Mouse (Mus musculus): ENCODE measurements around the gene Pou5f2. TPM values are rescaled to one million over a fixed set of nuclear protein-coding genes. Genes with fewer than 3 reads are reported as not detected.
A peak's percentile ranks its signal among the peaks of the same experiment; 100 is the strongest.

The Pou5f2 gene
- not detected for polyA plus RNA-seq (2021)

DNA sequence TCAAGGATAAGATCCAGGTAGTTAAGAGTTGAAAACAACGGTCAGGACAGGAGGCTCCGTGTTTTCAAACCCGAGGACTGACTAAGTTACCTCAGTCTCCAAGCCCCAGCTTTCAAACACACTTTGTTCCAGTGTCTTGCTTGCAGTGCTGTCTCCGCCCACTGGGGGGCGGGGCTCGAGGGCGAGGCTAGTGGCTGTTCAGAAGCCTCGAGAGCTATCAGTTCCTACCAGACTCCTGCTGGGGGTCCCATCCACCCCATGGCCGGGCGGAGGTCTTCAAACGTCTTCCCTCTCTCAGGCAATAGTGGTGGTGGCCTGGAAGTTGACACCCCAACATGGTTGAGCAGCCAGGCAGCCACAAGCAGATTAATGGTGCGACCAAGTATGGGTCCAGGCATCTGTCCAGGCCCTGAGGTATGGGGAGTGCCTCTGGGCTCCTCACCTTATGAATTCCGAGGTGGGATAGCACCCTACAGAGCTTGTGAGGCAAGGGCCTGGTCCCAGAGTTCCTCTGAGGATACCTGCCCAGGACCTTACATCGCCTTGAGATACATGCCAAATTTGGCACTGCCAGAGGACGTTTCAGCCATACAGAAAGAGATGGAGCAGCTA lies at the start of gene Pou5f2:
Pou5f2 (plus strand) TSS at position 220 of the 612 bp plus-strand sequence.
- DNase-seq (ENCODE audit: low read depth, low spot score) (no peak), ATAC-seq (no peak)
- ChIA-PET POLR2A (no interaction called here), CTCF (interaction anchor here (0.7 to 1.4 kb wide), 3 partner anchors 11 to 42 kb away, joined by 3 to 4 read pairs (median 3); no protein-coding TSS in a partner anchor)
- no peaks in the 10 kb centered on the region for H3K27me3 ChIP-seq
- in situ Hi-C loops (cut with MboI; ENCODE audit: low pct_unique_long_range_greater_than_20kb), result no loop called here
- no peak for TF ChIP-seq CTCF (IDR thresholded peaks at IDR 0.05)

DNA sequence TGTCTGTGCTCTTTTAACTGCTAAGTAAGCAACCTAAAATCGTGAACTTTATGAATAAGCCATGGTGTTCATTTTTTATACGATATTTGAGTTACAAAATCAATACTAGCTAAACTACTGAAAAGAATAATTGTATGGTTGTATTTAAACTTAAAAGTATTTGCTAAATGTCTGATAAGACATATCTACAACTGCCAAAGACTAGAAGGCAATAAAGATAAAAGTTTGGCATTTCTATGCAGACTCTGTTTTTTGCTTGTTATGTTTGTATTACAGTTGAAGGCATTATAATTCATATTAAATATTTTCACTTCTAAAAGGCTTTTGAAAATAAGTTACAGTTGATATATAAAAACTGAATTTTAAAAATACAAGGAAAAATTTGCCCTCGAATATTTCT lies 48.5 kb upstream of the Pou5f2 start:
- ChIA-PET CTCF (interaction anchor here (1.3 to 1.5 kb wide), 2 partner anchors 12 to 16 kb away, joined by 3 to 4 read pairs; no protein-coding TSS in a partner anchor), POLR2A (no interaction called here)
- ATAC-seq, result no peak
- no peak for DNase-seq (ENCODE audit: low read depth, low spot score)
- in situ Hi-C loops (cut with MboI; ENCODE audit: low pct_unique_long_range_greater_than_20kb), result no loop called here
- no peaks in the 10 kb centered on the region for H3K27me3 ChIP-seq
- no peak for TF ChIP-seq CTCF (IDR thresholded peaks at IDR 0.05)

DNA sequence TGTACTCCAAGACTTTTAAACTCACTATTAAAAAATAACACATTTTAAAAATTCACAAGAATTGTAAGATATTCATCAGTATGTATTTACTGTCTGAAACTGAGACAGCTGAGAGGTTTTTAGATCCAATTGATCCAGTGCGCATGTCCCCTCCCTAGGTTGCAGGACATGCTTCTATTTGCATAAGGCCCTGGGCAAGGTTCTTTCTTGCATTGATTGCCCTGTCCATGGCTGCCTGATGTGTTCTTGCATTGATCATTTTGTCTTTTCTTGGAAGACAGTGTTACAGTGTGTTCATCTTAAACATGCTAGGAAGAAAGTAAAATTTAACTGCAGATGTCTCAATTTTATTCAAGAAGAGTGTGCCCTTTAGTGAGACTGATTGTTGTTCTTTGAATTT lies 47.6 kb upstream of the Pou5f2 start:
- in situ Hi-C loops (cut with MboI; ENCODE audit: low pct_unique_long_range_greater_than_20kb), result no loop called here
- H3K27me3 ChIP-seq, result no peaks in the 10 kb centered on the region
- TF ChIP-seq CTCF (IDR thresholded peaks at IDR 0.05), result no peak
- DNase-seq (ENCODE audit: low read depth, low spot score), result no peak
- ATAC-seq, result no peak
- ChIA-PET CTCF (interaction anchor here (1.3 to 1.5 kb wide), 2 partner anchors 13 to 17 kb away, joined by 3 to 4 read pairs; no protein-coding TSS in a partner anchor), POLR2A (interaction anchor here (0.7 kb wide), 1 partner anchor 1025 kb away, joined by 3 read pairs; no protein-coding TSS in a partner anchor)

GRCm38 (mm10) chr13:77982105-77982851 lies 42.4 kb upstream of the Pou5f2 start:
- no peak for ATAC-seq
- no peaks in the 10 kb centered on the region for H3K27me3 ChIP-seq
- TF ChIP-seq CTCF (IDR thresholded peaks at IDR 0.05), result peak; percentile 52
- in situ Hi-C loops (cut with MboI; ENCODE audit: low pct_unique_long_range_greater_than_20kb), result loop anchor here (5.0 kb wide), 1 partner anchor 190 kb away; no protein-coding TSS in a partner anchor
- CTCF ChIA-PET, result interaction anchor here (0.7 to 2.4 kb wide), 27 partner anchors 9 to 1046 kb away, joined by 3 to 25 read pairs (median 4); partner anchors contain the start of genes Nr2f1 and Pou5f2
- POLR2A ChIA-PET, result no interaction called here
- DNase-seq (ENCODE audit: low read depth, low spot score), result peak; percentile 12

DNA sequence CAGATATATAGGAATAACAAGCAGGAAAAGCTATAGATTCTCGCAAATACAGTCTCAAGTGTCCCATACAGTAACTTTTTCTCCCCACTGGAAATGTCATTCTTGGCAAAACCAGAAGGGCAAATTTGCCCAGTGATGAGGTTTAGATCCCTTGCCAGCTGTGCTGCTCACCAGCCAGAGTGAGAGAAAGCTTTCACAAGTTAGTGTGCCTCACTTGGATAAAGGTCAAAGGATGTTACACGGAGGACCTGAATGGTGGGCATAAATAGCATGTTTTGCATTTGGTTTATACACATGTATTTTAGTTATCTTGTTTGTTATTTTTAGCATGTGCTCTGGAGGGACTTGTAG lies 41.9 kb upstream of the Pou5f2 start:
- ChIA-PET POLR2A (no interaction called here), CTCF (interaction anchor here (0.8 to 2.4 kb wide), 26 partner anchors 9 to 1045 kb away, joined by 3 to 25 read pairs (median 4); partner anchors contain the start of genes Nr2f1 and Pou5f2)
- no peak for ATAC-seq
- in situ Hi-C loops (cut with MboI; ENCODE audit: low pct_unique_long_range_greater_than_20kb), result loop anchor here (5.0 kb wide), 1 partner anchor 189 kb away; no protein-coding TSS in a partner anchor
- no peaks in the 10 kb centered on the region for H3K27me3 ChIP-seq
- peak; percentile 26 for TF ChIP-seq CTCF (IDR thresholded peaks at IDR 0.05)
- DNase-seq (ENCODE audit: low read depth, low spot score), result no peak

GRCm38 (mm10) chr13:77991189-77991886 lies 33.4 kb upstream of the Pou5f2 start:
- POLR2A ChIA-PET, result no interaction called here
- TF ChIP-seq CTCF (IDR thresholded peaks at IDR 0.05), result no peak
- DNase-seq (ENCODE audit: low read depth, low spot score), result no peak
- no peaks in the 10 kb centered on the region for H3K27me3 ChIP-seq
- in situ Hi-C loops (cut with MboI; ENCODE audit: low pct_unique_long_range_greater_than_20kb), result no loop called here
- no peak for ATAC-seq
- CTCF ChIA-PET, result interaction anchor here (0.6 kb wide), 1 partner anchor 9 kb away, joined by 3 read pairs; no protein-coding TSS in a partner anchor

DNA sequence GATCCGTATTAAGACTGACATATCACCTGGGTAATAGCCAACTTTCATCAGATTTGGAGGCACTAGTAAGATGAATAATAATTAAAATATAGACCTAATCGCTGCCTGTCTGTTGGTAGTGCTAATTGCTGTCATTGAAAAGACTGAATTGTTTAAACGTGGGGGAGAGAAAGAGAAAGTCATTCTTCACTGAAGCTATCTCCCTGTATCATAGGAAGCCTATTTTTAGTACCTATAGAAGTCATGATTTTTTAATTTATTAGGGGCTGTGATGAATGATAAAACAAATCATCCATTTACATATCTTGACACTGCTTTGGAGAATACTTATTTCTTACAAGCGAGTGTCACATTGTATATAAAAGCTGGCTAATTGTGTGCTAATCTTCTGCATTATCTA lies 20.1 kb upstream of the Pou5f2 start:
- CTCF ChIA-PET, result no interaction called here
- TF ChIP-seq CTCF (IDR thresholded peaks at IDR 0.05), result no peak
- DNase-seq (ENCODE audit: low read depth, low spot score), result no peak
- no peak for ATAC-seq
- in situ Hi-C loops (cut with MboI; ENCODE audit: low pct_unique_long_range_greater_than_20kb), result no loop called here
- H3K27me3 ChIP-seq, result no peaks in the 10 kb centered on the region
- POLR2A ChIA-PET, result no interaction called here

DNA sequence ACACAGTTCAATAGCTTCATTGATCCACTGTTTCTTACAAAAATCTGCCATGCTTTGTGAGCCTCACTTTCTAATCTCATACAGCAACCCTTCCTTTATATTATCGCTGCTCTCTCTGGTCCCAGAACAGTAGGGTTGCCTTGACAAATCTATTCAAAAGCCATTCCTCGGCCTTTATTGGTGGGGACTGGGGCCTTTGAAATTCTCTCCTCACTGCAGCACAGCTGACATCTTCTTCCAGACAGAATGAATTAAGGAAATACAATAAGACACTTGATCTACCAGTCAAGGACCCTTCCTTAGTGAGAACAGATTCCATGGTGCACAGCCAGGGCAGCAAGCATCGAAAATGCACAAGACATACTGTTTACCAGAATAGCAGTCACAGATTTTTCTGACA lies 19.4 kb upstream of the Pou5f2 start:
- CTCF ChIA-PET, result no interaction called here
- POLR2A ChIA-PET, result no interaction called here
- in situ Hi-C loops (cut with MboI; ENCODE audit: low pct_unique_long_range_greater_than_20kb), result no loop called here
- no peak for ATAC-seq
- DNase-seq (ENCODE audit: low read depth, low spot score), result no peak
- no peaks in the 10 kb centered on the region for H3K27me3 ChIP-seq
- no peak for TF ChIP-seq CTCF (IDR thresholded peaks at IDR 0.05)

DNA sequence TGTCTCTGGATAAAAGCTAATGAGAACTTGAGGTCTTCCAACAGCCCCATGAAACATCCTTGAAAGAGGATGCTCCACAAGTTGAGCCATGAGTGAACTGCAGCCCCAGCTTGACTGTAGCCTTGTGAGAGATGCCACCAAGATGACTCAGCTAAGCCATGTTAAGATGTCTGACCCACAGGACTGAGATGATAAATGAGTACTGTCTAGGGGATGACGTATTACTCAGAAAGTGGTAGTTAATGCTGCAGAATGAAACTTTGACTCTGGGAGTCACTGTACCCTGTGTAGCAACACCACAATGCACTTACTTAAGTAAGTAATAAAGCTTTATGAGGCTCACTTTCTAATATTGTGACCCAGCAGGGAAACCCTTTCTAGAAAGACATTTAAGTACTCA lies 14.5 kb upstream of the Pou5f2 start:
- POLR2A ChIA-PET, result no interaction called here
- ATAC-seq (no peak), DNase-seq (ENCODE audit: low read depth, low spot score) (peak; percentile 22)
- CTCF ChIA-PET, result interaction anchor here (0.9 to 1.6 kb wide), 2 partner anchors 28 to 133 kb away, joined by 3 to 4 read pairs; no protein-coding TSS in a partner anchor
- no peak for TF ChIP-seq CTCF (IDR thresholded peaks at IDR 0.05)
- in situ Hi-C loops (cut with MboI; ENCODE audit: low pct_unique_long_range_greater_than_20kb), result no loop called here
- H3K27me3 ChIP-seq, result no peaks in the 10 kb centered on the region

DNA sequence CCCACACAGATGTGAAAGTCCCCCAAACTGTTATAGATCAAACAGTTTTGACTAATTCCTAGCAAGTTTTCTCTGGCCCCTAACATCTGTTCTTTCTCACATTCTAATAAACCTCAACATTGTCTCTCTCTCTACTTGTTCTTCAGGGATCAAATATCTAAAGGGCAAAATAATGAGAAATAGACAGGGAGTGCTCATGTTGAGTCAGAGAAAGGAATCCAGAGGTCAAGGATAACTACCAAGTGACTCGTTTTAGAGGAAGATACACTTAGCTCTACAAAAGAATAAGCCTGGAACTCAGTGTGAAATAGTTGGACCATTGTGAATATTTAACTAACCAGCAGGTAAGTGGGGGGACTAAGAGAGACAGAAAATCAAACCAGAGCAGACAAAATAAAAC lies 8.1 kb downstream of the Pou5f2 start:
- DNase-seq (ENCODE audit: low read depth, low spot score), result no peak
- no peaks in the 10 kb centered on the region for H3K27me3 ChIP-seq
- in situ Hi-C loops (cut with MboI; ENCODE audit: low pct_unique_long_range_greater_than_20kb), result no loop called here
- no peak for ATAC-seq
- CTCF ChIA-PET, result no interaction called here
- POLR2A ChIA-PET, result no interaction called here
- no peak for TF ChIP-seq CTCF (IDR thresholded peaks at IDR 0.05)

Data from Patski (cell line).